Mouse (Mus musculus): ENCODE measurements around the gene Ift52.

GRCm38 (mm10) chr2:162975157-162975775 lies 41.9 kb upstream of the Ift52 start:
- TF ChIP-seq MAFK (IDR thresholded peaks at IDR 0.05; ENCODE audit: insufficient read depth, low read depth, low read length) (no peak), ZC3H11A (IDR thresholded peaks at IDR 0.05; ENCODE audit: borderline replicate concordance, low read depth, low read length) (no peak), ZNF384 (IDR thresholded peaks at IDR 0.05; ENCODE audit: low read depth, low read length) (no peak), HCFC1 (IDR thresholded peaks at IDR 0.05; ENCODE audit: borderline replicate concordance, insufficient read depth, low read length) (no peak)
